Mouse (Mus musculus): ENCODE measurements around the gene Bicdl2. TPM values are rescaled to one million over a fixed set of nuclear protein-coding genes. Genes with fewer than 3 reads are reported as not detected.
A peak's percentile ranks its signal among the peaks of the same experiment; 100 is the strongest.

The Bicdl2 gene
- polyA plus RNA-seq (2015; fragmentation: Nextera tagmentation; extraction: Ambion mirVana), result 0.17 and 0.41 TPM in 2 replicates

- Histone ChIP-seq H3K4me3 (peak within 1 kb of the TSS; percentile 32), H3K9ac (0 out of 2 replicates have a peak within 1 kb of the TSS, but pooled peaks have one; percentile 33), H3K27me3 (replicated peaks) (peaks cover 70% of the 10 kb centered on the region), H3K27ac (replicated peaks) (no peak within 1 kb of the TSS), H3K9me3 (no peaks in the 10 kb centered on the region), H3K36me3 (no peaks in the 10 kb centered on the region), H3K4me2 (peak within 1 kb of the TSS; percentile 54), H3K4me1 (peaks cover 14% of the 10 kb centered on the region)
- WGBS, result 6% methylated on average over 27 of the region's 27 CpGs
- ATAC-seq (ENCODE audit: extremely low read depth, insufficient number of reproducible peaks, low FRiP score, low TSS enrichment), result no peak
These were observed at the start of gene Bicdl2 for GRCm38 (mm10) chr17:23660117-23660875. Bicdl2 (plus strand) TSS chr17:23660506.

GRCm38 (mm10) chr17:23617087-23617486 is 43.2 kb upstream of the Bicdl2 start:
- H3K9ac ChIP-seq, result no peak overlapping the region
- H3K4me3 ChIP-seq, result no peak overlapping the region
- no peaks in the 10 kb centered on the region for H3K36me3 ChIP-seq
- WGBS, result 43% methylated on average over 9 of the region's 9 CpGs
- no peak overlapping the region for H3K4me2 ChIP-seq
- H3K9me3 ChIP-seq, result no peaks in the 10 kb centered on the region
- no peak for ATAC-seq (ENCODE audit: extremely low read depth, insufficient number of reproducible peaks, low FRiP score, low TSS enrichment)
- H3K4me1 ChIP-seq, result no peaks in the 10 kb centered on the region
- H3K27me3 ChIP-seq (replicated peaks), result peaks cover 52% of the 10 kb centered on the region
- H3K27ac ChIP-seq (replicated peaks), result no peak overlapping the region

GRCm38 (mm10) chr17:23620351-23620750 is 40.0 kb upstream of the Bicdl2 start:
- Histone ChIP-seq H3K27me3 (replicated peaks) (peaks cover 56% of the 10 kb centered on the region), H3K4me1 (no peaks in the 10 kb centered on the region), H3K4me2 (no peak overlapping the region), H3K4me3 (no peak overlapping the region), H3K36me3 (no peaks in the 10 kb centered on the region), H3K27ac (replicated peaks) (no peak overlapping the region), H3K9me3 (no peaks in the 10 kb centered on the region), H3K9ac (no peak overlapping the region)
- no peak for ATAC-seq (ENCODE audit: extremely low read depth, insufficient number of reproducible peaks, low FRiP score, low TSS enrichment)
- WGBS, result 39% methylated on average over 7 of the region's 7 CpGs

- Histone ChIP-seq H3K4me2 (no peak overlapping the region), H3K4me3 (no peak overlapping the region), H3K36me3 (no peaks in the 10 kb centered on the region), H3K27me3 (replicated peaks) (peaks cover 32% of the 10 kb centered on the region), H3K9ac (no peak overlapping the region), H3K27ac (replicated peaks) (no peak overlapping the region), H3K9me3 (no peaks in the 10 kb centered on the region), H3K4me1 (peaks cover 4% of the 10 kb centered on the region; the same call in 1 of the 2 replicates)
- 29% methylated on average over 7 of the region's 7 CpGs for WGBS
- no peak for ATAC-seq (ENCODE audit: extremely low read depth, insufficient number of reproducible peaks, low FRiP score, low TSS enrichment)
These were observed 32.5 kb upstream of the Bicdl2 start for GRCm38 (mm10) chr17:23627813-23628212.

GRCm38 (mm10) chr17:23630195-23631020 is 29.9 kb upstream of the Bicdl2 start:
- peak overlapping the region; percentile 67 for H3K9ac ChIP-seq
- H3K36me3 ChIP-seq, result no peaks in the 10 kb centered on the region
- H3K4me2 ChIP-seq, result peak overlapping the region; percentile 65
- ATAC-seq (ENCODE audit: extremely low read depth, insufficient number of reproducible peaks, low FRiP score, low TSS enrichment), result peak; percentile 33; the same call in 1 of the 2 replicates
- H3K4me1 ChIP-seq, result peaks cover 4% of the 10 kb centered on the region; the same call in 1 of the 2 replicates
- WGBS, result 16% methylated on average over 22 of the region's 22 CpGs
- peaks cover 40% of the 10 kb centered on the region for H3K27me3 ChIP-seq (replicated peaks)
- no peak overlapping the region for H3K27ac ChIP-seq (replicated peaks)
- H3K4me3 ChIP-seq, result peak overlapping the region; percentile 32
- no peaks in the 10 kb centered on the region for H3K9me3 ChIP-seq

GRCm38 (mm10) chr17:23631241-23631640 is 29.1 kb upstream of the Bicdl2 start:
- Histone ChIP-seq H3K27me3 (replicated peaks) (peaks cover 47% of the 10 kb centered on the region), H3K4me2 (no peak overlapping the region), H3K4me1 (peaks cover 4% of the 10 kb centered on the region; the same call in 1 of the 2 replicates), H3K27ac (replicated peaks) (no peak overlapping the region), H3K9me3 (no peaks in the 10 kb centered on the region), H3K9ac (no peak overlapping the region), H3K4me3 (no peak overlapping the region), H3K36me3 (no peaks in the 10 kb centered on the region)
- 65% methylated on average over 8 of the region's 8 CpGs for WGBS
- ATAC-seq (ENCODE audit: extremely low read depth, insufficient number of reproducible peaks, low FRiP score, low TSS enrichment), result no peak

GRCm38 (mm10) chr17:23644613-23645495 is 15.5 kb upstream of the Bicdl2 start, which contains the start of gene Mmp25:
Mmp25 (minus strand) TSS chr17:23645277.
- no peak within 1 kb of the TSS for H3K27ac ChIP-seq (replicated peaks)
- H3K4me3 ChIP-seq, result peak within 1 kb of the TSS; percentile 60
- ATAC-seq (ENCODE audit: extremely low read depth, insufficient number of reproducible peaks, low FRiP score, low TSS enrichment), result 0 out of 2 replicates have a peak, but pooled peaks have one; percentile 10
- WGBS, result 2% methylated on average over 58 of the region's 58 CpGs
- peak within 1 kb of the TSS; percentile 75 for H3K9ac ChIP-seq
- H3K4me2 ChIP-seq, result peak within 1 kb of the TSS; percentile 95
- H3K36me3 ChIP-seq, result no peaks in the 10 kb centered on the region
- H3K27me3 ChIP-seq (replicated peaks), result peaks cover 43% of the 10 kb centered on the region
- H3K9me3 ChIP-seq, result peaks cover 7% of the 10 kb centered on the region; the same call in 1 of the 2 replicates
- peaks cover 16% of the 10 kb centered on the region for H3K4me1 ChIP-seq

- no peak overlapping the region for H3K27ac ChIP-seq (replicated peaks)
- 19% methylated on average over 10 of the region's 10 CpGs for WGBS
- H3K27me3 ChIP-seq (replicated peaks), result peaks cover 43% of the 10 kb centered on the region
- no peak for ATAC-seq (ENCODE audit: extremely low read depth, insufficient number of reproducible peaks, low FRiP score, low TSS enrichment)
- H3K9ac ChIP-seq, result no peak overlapping the region
- H3K4me3 ChIP-seq, result no peak overlapping the region
- no peaks in the 10 kb centered on the region for H3K36me3 ChIP-seq
- H3K4me2 ChIP-seq, result no peak overlapping the region
- H3K9me3 ChIP-seq, result peaks cover 7% of the 10 kb centered on the region; the same call in 1 of the 2 replicates
- peaks cover 16% of the 10 kb centered on the region for H3K4me1 ChIP-seq
These were observed 14.4 kb upstream of the Bicdl2 start for GRCm38 (mm10) chr17:23645894-23646293.

- 71% methylated on average over 6 of the region's 6 CpGs for WGBS
- no peaks in the 10 kb centered on the region for H3K4me1 ChIP-seq
- H3K9me3 ChIP-seq, result no peaks in the 10 kb centered on the region
- peaks cover 21% of the 10 kb centered on the region; the same call in 1 of the 2 replicates for H3K27me3 ChIP-seq (replicated peaks)
- no peaks in the 10 kb centered on the region for H3K36me3 ChIP-seq
- no peak for ATAC-seq (ENCODE audit: extremely low read depth, insufficient number of reproducible peaks, low FRiP score, low TSS enrichment)
- H3K9ac ChIP-seq, result no peak overlapping the region
- no peak overlapping the region for H3K4me3 ChIP-seq
- H3K4me2 ChIP-seq, result no peak overlapping the region
- no peak overlapping the region for H3K27ac ChIP-seq (replicated peaks)
These were observed 8.9 kb upstream of the Bicdl2 start for GRCm38 (mm10) chr17:23651363-23651762.

- no peak for ATAC-seq (ENCODE audit: extremely low read depth, insufficient number of reproducible peaks, low FRiP score, low TSS enrichment)
- no peaks in the 10 kb centered on the region for H3K36me3 ChIP-seq
- no peak overlapping the region for H3K9ac ChIP-seq
- H3K27ac ChIP-seq (replicated peaks), result no peak overlapping the region
- H3K4me2 ChIP-seq, result no peak overlapping the region
- H3K9me3 ChIP-seq, result no peaks in the 10 kb centered on the region
- WGBS, result 57% methylated on average over 2 of the region's 2 CpGs
- peaks cover 25% of the 10 kb centered on the region for H3K27me3 ChIP-seq (replicated peaks)
- H3K4me3 ChIP-seq, result no peak overlapping the region
- no peaks in the 10 kb centered on the region for H3K4me1 ChIP-seq
These were observed 7.0 kb upstream of the Bicdl2 start for GRCm38 (mm10) chr17:23653324-23653723.

Measured in heart, embryonic 13.5 days (tissue).